In genomic region chr3:69239246-69239645, GRCm38 (mm10) we compare ENCODE assay signal across 24 mouse cellular contexts. TPM values are rescaled to one million over a fixed set of nuclear protein-coding genes. Genes with fewer than 3 reads are reported as not detected.
DNase-seq lines count a peak whose midpoint lies in the region; ATAC-seq and TF ChIP-seq lines count a peak whose summit lies in the region.
"Had no signal": no experiment of that assay in that cellular context is flagged by ENCODE, and none has a peak within 500 bp of the region (broad histone marks: within the 10 kb centered on the region; RNA-seq: fewer than 3 reads in every experiment).

No protein-coding gene starts in this region.

- no peaks in the 10 kb centered on the region for H3K27me3 ChIP-seq in liver, adult 2 months (ENCODE audit: control insufficient read depth, insufficient read depth, low read length)
- H3K27me3 ChIP-seq: embryonic facial prominence, embryonic 12.5 days; forebrain, embryonic 13.5 days; forebrain, embryonic 15.5 days had no signal

- no peak overlapping the region for H3K27ac ChIP-seq in liver, adult 2 months (replicated peaks; ENCODE audit: insufficient read depth, low read depth, low read length)
- H3K27ac ChIP-seq: embryonic facial prominence, embryonic 10.5 days; embryonic facial prominence, embryonic 12.5 days; forebrain, embryonic 13.5 days; forebrain, embryonic 15.5 days had no signal

- no peak overlapping the region for H3K9ac ChIP-seq in liver, adult 2 months (ENCODE audit: low read depth, low read length)
- H3K9ac ChIP-seq: embryonic facial prominence, embryonic 12.5 days; forebrain, embryonic 13.5 days; forebrain, embryonic 15.5 days; forebrain, postnatal 0 days had no signal

- no peaks in the 10 kb centered on the region for H3K79me2 ChIP-seq in liver, adult 2 months (ENCODE audit: control insufficient read depth, insufficient read depth, low read length)

- ATAC-seq in granulocyte monocyte progenitor cell, adult 5-6 weeks (replicated peaks; ENCODE audit: poor library complexity, severe bottlenecking) = 0 out of 2 replicates have a peak, but pooled peaks have one; percentile 16
- ATAC-seq: forebrain, embryonic 13.5 days; forebrain, embryonic 15.5 days had no signal

- H3K4me3 ChIP-seq in liver, adult 2 months (ENCODE audit: insufficient read depth, low read depth, low read length) = no peak overlapping the region
- H3K4me3 ChIP-seq: embryonic facial prominence, embryonic 10.5 days; embryonic facial prominence, embryonic 12.5 days; forebrain, embryonic 13.5 days; forebrain, embryonic 15.5 days had no signal

- H3K36me3 ChIP-seq in liver, adult 2 months (ENCODE audit: control insufficient read depth, insufficient read depth, low read length) = no peaks in the 10 kb centered on the region
- H3K36me3 ChIP-seq: embryonic facial prominence, embryonic 10.5 days; embryonic facial prominence, embryonic 12.5 days; forebrain, embryonic 15.5 days had no signal

- TF ChIP-seq CTCF in liver, adult 2 months (IDR thresholded peaks at IDR 0.05; ENCODE audit: low read depth, low read length) = no peak

- WGBS in liver, adult 2 months = 19% methylated on average over 5 of the region's 5 CpGs

- peak; percentile 81 for DNase-seq in liver, adult 2 months (ENCODE audit: extremely low read depth, low read depth, low spot score)
- DNase-seq in liver = no peak
- DNase-seq in adipocyte (ENCODE audit: low spot score) = peak; percentile 53
- DNase-seq in kidney, postnatal 25 days = no peak
- DNase-seq: adrenal gland, adult 8-10 months; adrenal gland, postnatal 14 days; adrenal gland, postnatal 36 days; cerebellum, adult 11-12 months; cerebellum, adult 2 months; cerebellum, postnatal 10 days; cerebellum, postnatal 25 days had no signal

- no peak for TF ChIP-seq POLR2A in liver, adult 2 months (IDR thresholded peaks at IDR 0.05; ENCODE audit: extremely low read depth, insufficient read depth, low read length)

- H3K4me1 ChIP-seq in liver, adult 2 months (ENCODE audit: control insufficient read depth, insufficient read depth, low read length) = peaks cover 4% of the 10 kb centered on the region; the same call in 1 of the 2 replicates
- H3K4me1 ChIP-seq: embryonic facial prominence, embryonic 12.5 days; forebrain, embryonic 13.5 days; forebrain, embryonic 15.5 days had no signal

RNA-seq across cellular contexts. Expression of gene Arl14, which starts 17.0 kb away (rescaled TPM):
- total RNA-seq in liver, adult 2 months (2014; rRNA removed) = 0.09 TPM in 1 of 2 replicates, not detected in the other
- polyA plus RNA-seq in liver, adult 2 months (2012; rRNA removed) = not detected in 2 replicates
- total RNA-seq in granulocyte monocyte progenitor cell, adult 5-6 weeks (2014; fragmentation: Nextera tagmentation) = not detected in 2 replicates
- not detected in 2 replicates for total RNA-seq in granulocyte monocyte progenitor cell, adult 5-6 weeks (2017)
- total RNA-seq: adrenal gland, adult 18-20 months; adrenal gland, adult 8-10 months; adrenal gland, postnatal 14 days; adrenal gland, postnatal 36 days; ES-E14; forebrain, postnatal 0 days; MEL had no signal
- polyA plus RNA-seq: C2C12; cerebellum, adult 2 months; cortical plate, adult 2 months; embryonic facial prominence, embryonic 10.5 days; embryonic facial prominence, embryonic 12.5 days; embryonic facial prominence, embryonic 14.5 days; forebrain, embryonic 11.5 days; forebrain, embryonic 13.5 days; forebrain, embryonic 15.5 days; forebrain, postnatal 0 days had no signal

Comparison
In these comparisons a context has a peak if more than half of its experiments do, and no peak if none do; other contexts are left out.
1. DNase-seq: peak in liver, adult 2 months (single experiment) and adipocyte (single experiment); none in liver (single experiment) and kidney, postnatal 25 days (0 of 2).